Mouse (Mus musculus) midbrain, embryonic 14.5 days (tissue): ENCODE data around the gene Ppfibp1. TPM values are rescaled to one million over a fixed set of nuclear protein-coding genes. Genes with fewer than 3 reads are reported as not detected.

ENCODE experiments used
- ATAC-seq: fragments of 200-750 bp; cut with Nextera tagmentation; 2 replicates; pipeline ENCODE4 v1.8.0; 2017; ENCODE audit warnings: moderate number of reproducible peaks, moderate library complexity; ENCODE audit not compliant: low FRiP score, low TSS enrichment
- DNase-seq: peaks from one replicate; pipeline ENCODE4 v3.0.0-alpha.2; 2015
- H3K27ac ChIP-seq: fragments of 300-500 bp; sonication (generic); replicated peaks from 2 replicates; pipeline ENCODE4 v1.5.1; 2014; ENCODE audit warnings: mild to moderate bottlenecking, low read depth, low read length, moderate library complexity
- H3K27me3 ChIP-seq: fragments of 300-500 bp; sonication (generic); 2 replicates; pipeline ENCODE4 v1.6.1; 2014; ENCODE audit warnings: low read length, control low read depth, mixed read lengths; ENCODE audit not compliant: control insufficient read depth, insufficient read depth
- H3K36me3 ChIP-seq: fragments of 300-500 bp; sonication (generic); 2 replicates; pipeline ENCODE4 v1.6.1; 2014; ENCODE audit warnings: low read length, control low read depth; ENCODE audit not compliant: control insufficient read depth, insufficient read depth
- H3K4me1 ChIP-seq: fragments of 300-500 bp; sonication (generic); 2 replicates; pipeline ENCODE4 v1.6.1; 2014; ENCODE audit warnings: mild to moderate bottlenecking, antibody characterized with exemption, low read length, control low read depth; ENCODE audit not compliant: control insufficient read depth, insufficient read depth
- H3K4me2 ChIP-seq: fragments of 300-500 bp; sonication (generic); 2 replicates; pipeline ENCODE4 v1.6.1; 2014; ENCODE audit warnings: mild to moderate bottlenecking, low read length, moderate library complexity
- H3K4me3 ChIP-seq: fragments of 300-500 bp; sonication (generic); replicated peaks from 2 replicates; pipeline ENCODE4 v1.5.1; 2014; ENCODE audit warnings: low read depth, low read length
- H3K9ac ChIP-seq: fragments of 300-500 bp; sonication (generic); replicated peaks from 2 replicates; pipeline ENCODE4 v1.6.1; 2014; ENCODE audit warnings: mild to moderate bottlenecking, low read length, moderate library complexity
- H3K9me3 ChIP-seq: fragments of 300-500 bp; sonication (generic); 2 replicates; pipeline ENCODE4 v1.6.1; 2016; ENCODE audit warnings: low read length, control low read depth, mixed read lengths; ENCODE audit not compliant: control insufficient read depth
- WGBS: fragments of 180-500 bp; shearing (Covaris S2); extraction: QIAGEN DNeasy Blood & Tissue Kit; methylation state at CpG from one replicate; pipeline ENCODE4 v1.1.7; 2014; 5-methylcytosine and 5-hydroxymethylcytosine counted together
- polyA plus RNA-seq: library from polyadenylated mRNA; unstranded; fragments of >200 nt; fragmentation: Nextera tagmentation; extraction: Ambion mirVana; gene quantifications from 2 replicates; pipeline ENCODE4 v1.2.1, GENCODE M21; 2014

Ppfibp1 gene
- polyA plus RNA-seq, 1 experiment from 2014 or later, result 13.4 TPM

DNA sequence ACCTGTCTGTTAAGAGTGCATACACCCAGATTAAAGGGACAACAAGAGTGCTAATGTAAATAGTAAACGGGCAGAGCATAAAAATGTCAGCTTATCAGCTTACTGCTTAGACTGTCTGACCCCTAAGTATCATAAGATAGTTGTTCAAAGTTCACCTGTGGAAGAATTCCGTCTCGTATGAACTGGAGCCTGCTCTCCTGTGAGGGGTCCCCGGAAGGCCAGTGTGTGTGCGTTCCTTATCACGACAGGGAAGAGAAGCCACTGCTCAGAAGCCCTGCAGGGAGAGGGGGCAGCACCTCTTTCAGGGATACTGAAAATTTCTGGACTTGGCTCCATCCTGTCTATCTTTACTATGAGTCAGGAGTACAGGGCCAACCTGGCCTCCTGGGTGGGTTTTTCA, 108.7 kb downstream of the Ppfibp1 start:
- H3K4me2 ChIP-seq, result no peak overlapping the region
- no peaks in the 10 kb centered on the region for H3K9me3 ChIP-seq
- no peak overlapping the region for H3K9ac ChIP-seq
- no peaks in the 10 kb centered on the region for H3K4me1 ChIP-seq
- no peaks in the 10 kb centered on the region for H3K27me3 ChIP-seq
- no peaks in the 10 kb centered on the region for H3K36me3 ChIP-seq
- no peak for DNase-seq
- WGBS, result 93% methylated on average over 6 of the region's 6 CpGs
- no peak overlapping the region for H3K4me3 ChIP-seq
- no peak overlapping the region for H3K27ac ChIP-seq
- no peak for ATAC-seq

- no peak for ATAC-seq
- H3K9ac ChIP-seq, result no peak overlapping the region
- WGBS, result 92% methylated on average over 4 of the region's 4 CpGs
Measured at GRCm38 (mm10) chr6:146998710-146999109, 110.4 kb downstream of the Ppfibp1 start.

DNA sequence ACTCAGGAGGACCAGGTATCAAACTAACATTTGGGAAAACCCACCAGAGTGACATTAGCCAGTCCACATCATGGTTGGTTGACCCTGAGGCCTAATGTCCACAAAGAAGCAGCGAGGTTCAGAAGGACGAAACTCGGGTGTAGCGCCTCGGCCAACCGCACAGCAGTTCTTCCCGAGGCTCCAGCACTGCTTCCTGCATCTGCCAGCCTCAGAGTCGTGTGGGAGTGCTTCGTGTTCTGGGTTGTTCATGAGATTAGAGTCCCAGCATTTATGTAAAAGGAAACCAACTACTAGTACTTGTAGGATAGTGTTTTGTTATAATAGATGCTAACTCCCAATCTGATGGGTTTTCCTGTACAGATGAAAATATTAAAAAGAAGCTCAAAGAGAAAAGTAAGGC, 111.0 kb downstream of the Ppfibp1 start:
- Histone ChIP-seq H3K27me3 (no peaks in the 10 kb centered on the region), H3K4me2 (no peak overlapping the region), H3K36me3 (no peaks in the 10 kb centered on the region), H3K9ac (no peak overlapping the region), H3K9me3 (no peaks in the 10 kb centered on the region), H3K27ac (no peak overlapping the region), H3K4me1 (no peaks in the 10 kb centered on the region), H3K4me3 (no peak overlapping the region)
- no peak for DNase-seq
- 86% methylated on average over 9 of the region's 9 CpGs for WGBS
- ATAC-seq, result no peak

More at GRCm38 (mm10) chr6:146998710-146999109, 110.4 kb downstream of the Ppfibp1 start:
- no peaks in the 10 kb centered on the region for H3K4me1 ChIP-seq
- no peaks in the 10 kb centered on the region for H3K36me3 ChIP-seq
- no peak overlapping the region for H3K4me3 ChIP-seq
- no peak overlapping the region for H3K4me2 ChIP-seq
- no peaks in the 10 kb centered on the region for H3K27me3 ChIP-seq
- no peaks in the 10 kb centered on the region for H3K9me3 ChIP-seq
- H3K27ac ChIP-seq, result no peak overlapping the region
- no peak for DNase-seq

GRCm38 (mm10) chr6:146999755-147000154, 111.5 kb downstream of the Ppfibp1 start:
- ATAC-seq (no peak), DNase-seq (no peak)
- no peaks in the 10 kb centered on the region for H3K36me3 ChIP-seq
- 86% methylated on average over 2 of the region's 2 CpGs for WGBS
- H3K4me2 ChIP-seq, result no peak overlapping the region
- no peak overlapping the region for H3K9ac ChIP-seq
- H3K9me3 ChIP-seq, result no peaks in the 10 kb centered on the region
- H3K27me3 ChIP-seq, result no peaks in the 10 kb centered on the region
- H3K4me1 ChIP-seq, result no peaks in the 10 kb centered on the region
- H3K27ac ChIP-seq, result no peak overlapping the region
- H3K4me3 ChIP-seq, result no peak overlapping the region

DNA sequence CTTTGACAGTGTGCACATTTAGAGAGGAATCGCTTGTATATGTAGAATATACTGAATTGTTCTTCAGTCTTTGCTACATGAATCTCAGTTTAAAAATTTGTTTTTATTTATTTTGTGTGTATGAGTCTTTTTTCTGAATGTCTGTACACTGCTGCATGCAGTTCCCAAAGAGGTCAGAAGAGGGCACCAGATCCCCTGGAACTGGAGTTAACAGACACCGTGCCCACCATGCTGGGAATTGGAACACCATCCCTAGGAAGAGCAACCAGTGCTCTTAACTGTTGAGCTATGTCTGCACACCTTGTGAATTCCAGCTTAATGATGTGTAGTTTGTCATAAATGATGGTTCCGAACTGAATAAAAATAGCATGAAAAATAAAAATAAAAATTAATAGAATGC, 119.9 kb downstream of the Ppfibp1 start:
- Histone ChIP-seq H3K4me2 (no peak overlapping the region), H3K9me3 (no peaks in the 10 kb centered on the region), H3K27me3 (no peaks in the 10 kb centered on the region), H3K4me3 (no peak overlapping the region), H3K4me1 (no peaks in the 10 kb centered on the region), H3K36me3 (no peaks in the 10 kb centered on the region), H3K27ac (no peak overlapping the region), H3K9ac (no peak overlapping the region)
- DNase-seq, result peak; percentile 62
- WGBS, result 62% methylated on average over 3 of the region's 3 CpGs
- ATAC-seq, result no peak

DNA sequence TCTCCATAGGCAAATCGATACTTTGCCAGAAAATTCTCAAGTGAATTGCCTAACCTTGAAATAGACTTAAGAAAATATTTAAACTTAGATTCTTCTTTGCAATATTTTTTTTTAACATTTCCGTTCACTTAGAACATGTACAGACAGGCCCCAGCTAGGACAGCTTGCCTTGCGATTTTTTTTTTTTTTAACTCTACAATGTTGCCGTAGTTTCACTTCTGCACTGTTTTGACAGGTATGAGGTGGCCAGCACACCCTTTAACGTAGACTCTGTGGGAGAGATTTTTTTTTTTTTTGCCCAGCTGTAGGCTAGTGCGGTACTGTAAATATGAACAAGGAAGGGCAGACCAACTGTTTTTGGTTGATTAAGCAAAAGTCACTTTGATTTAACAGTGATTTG, 122.1 kb downstream of the Ppfibp1 start:
- no peaks in the 10 kb centered on the region for H3K9me3 ChIP-seq
- no peak overlapping the region for H3K4me2 ChIP-seq
- ATAC-seq, result no peak
- no peaks in the 10 kb centered on the region for H3K4me1 ChIP-seq
- H3K27me3 ChIP-seq, result no peaks in the 10 kb centered on the region
- no peak overlapping the region for H3K4me3 ChIP-seq
- H3K27ac ChIP-seq, result no peak overlapping the region
- 95% methylated on average over 6 of the region's 6 CpGs for WGBS
- no peak for DNase-seq
- H3K36me3 ChIP-seq, result no peaks in the 10 kb centered on the region
- H3K9ac ChIP-seq, result no peak overlapping the region

DNA sequence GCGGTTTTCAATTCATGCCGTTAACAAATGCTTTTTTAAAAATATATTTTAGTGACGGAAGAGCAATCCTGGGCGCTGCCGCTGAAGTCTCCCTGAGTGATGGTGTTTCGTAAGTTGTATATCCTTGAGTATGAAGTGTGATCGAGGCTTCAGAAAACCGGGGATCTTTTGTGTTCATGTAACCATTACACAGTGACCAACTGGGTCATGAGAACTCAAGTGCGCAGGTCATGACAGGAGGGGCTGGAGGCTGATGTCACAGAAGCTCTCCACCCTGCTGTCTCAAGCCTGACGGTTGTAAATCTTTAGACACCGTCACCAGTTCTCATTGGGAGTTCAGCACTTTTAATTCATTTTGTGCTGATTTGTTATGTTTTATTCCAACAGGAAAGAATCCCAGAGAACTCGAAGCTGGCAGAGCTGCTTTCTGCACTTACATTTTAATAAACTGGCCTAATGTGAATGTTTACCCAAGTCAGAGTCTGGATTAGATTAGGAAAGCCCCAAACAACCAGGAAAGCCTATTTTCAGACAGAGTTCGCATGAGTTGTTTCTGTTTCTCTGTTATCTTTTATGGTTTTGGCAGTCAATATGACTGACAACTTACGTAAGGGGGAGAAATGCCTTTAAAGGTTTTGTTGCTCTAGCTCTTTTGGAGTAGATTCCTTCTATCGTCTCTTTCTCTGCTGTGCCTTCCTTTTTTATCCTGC, 122.7 kb downstream of the Ppfibp1 start:
- H3K36me3 ChIP-seq, result no peaks in the 10 kb centered on the region
- H3K4me3 ChIP-seq, result no peak overlapping the region
- ATAC-seq, result no peak
- H3K4me2 ChIP-seq, result no peak overlapping the region
- no peak overlapping the region for H3K27ac ChIP-seq
- no peak for DNase-seq
- no peaks in the 10 kb centered on the region for H3K27me3 ChIP-seq
- no peak overlapping the region for H3K9ac ChIP-seq
- no peaks in the 10 kb centered on the region for H3K4me1 ChIP-seq
- 94% methylated on average over 15 of the region's 15 CpGs for WGBS
- no peaks in the 10 kb centered on the region for H3K9me3 ChIP-seq

GRCm38 (mm10) chr6:147011555-147011954, 123.3 kb downstream of the Ppfibp1 start:
- H3K27me3 ChIP-seq, result no peaks in the 10 kb centered on the region
- H3K27ac ChIP-seq, result no peak overlapping the region
- no peak overlapping the region for H3K4me2 ChIP-seq
- no peak overlapping the region for H3K9ac ChIP-seq
- DNase-seq, result no peak
- H3K4me3 ChIP-seq, result no peak overlapping the region
- H3K9me3 ChIP-seq, result no peaks in the 10 kb centered on the region
- H3K4me1 ChIP-seq, result no peaks in the 10 kb centered on the region
- 74% methylated on average over 6 of the region's 6 CpGs for WGBS
- H3K36me3 ChIP-seq, result no peaks in the 10 kb centered on the region
- no peak for ATAC-seq

GRCm38 (mm10) chr6:147011977-147012376, 123.7 kb downstream of the Ppfibp1 start:
- Histone ChIP-seq H3K27ac (no peak overlapping the region), H3K4me1 (no peaks in the 10 kb centered on the region), H3K27me3 (no peaks in the 10 kb centered on the region), H3K9me3 (no peaks in the 10 kb centered on the region), H3K4me3 (no peak overlapping the region), H3K4me2 (no peak overlapping the region), H3K9ac (no peak overlapping the region), H3K36me3 (no peaks in the 10 kb centered on the region)
- DNase-seq (no peak), ATAC-seq (no peak)
- 89% methylated on average over 6 of the region's 6 CpGs for WGBS
